Mouse (Mus musculus) ES-E14 (cell line): ENCODE measurements around the gene Tpst2.

Source experiments
- CHD2 ChIP-seq: IDR thresholded peaks from 2 replicates; pipeline ENCODE4 v1.6.1; 2014; ENCODE audit warnings: mild to moderate bottlenecking, low read depth, low read length, inconsistent platforms
- HCFC1 ChIP-seq: IDR thresholded peaks from 2 replicates; pipeline ENCODE4 v1.6.1; 2012; ENCODE audit warnings: low read length, inconsistent platforms, borderline replicate concordance; ENCODE audit not compliant: insufficient read depth
- MAFK ChIP-seq: IDR thresholded peaks from 2 replicates; pipeline ENCODE4 v1.6.1; 2014; ENCODE audit warnings: mild to moderate bottlenecking, low read depth, low read length, inconsistent platforms; ENCODE audit not compliant: insufficient read depth
- ZNF384 ChIP-seq: IDR thresholded peaks from 2 replicates; pipeline ENCODE4 v1.6.1; 2012; ENCODE audit warnings: low read depth, low read length, inconsistent platforms

DNA sequence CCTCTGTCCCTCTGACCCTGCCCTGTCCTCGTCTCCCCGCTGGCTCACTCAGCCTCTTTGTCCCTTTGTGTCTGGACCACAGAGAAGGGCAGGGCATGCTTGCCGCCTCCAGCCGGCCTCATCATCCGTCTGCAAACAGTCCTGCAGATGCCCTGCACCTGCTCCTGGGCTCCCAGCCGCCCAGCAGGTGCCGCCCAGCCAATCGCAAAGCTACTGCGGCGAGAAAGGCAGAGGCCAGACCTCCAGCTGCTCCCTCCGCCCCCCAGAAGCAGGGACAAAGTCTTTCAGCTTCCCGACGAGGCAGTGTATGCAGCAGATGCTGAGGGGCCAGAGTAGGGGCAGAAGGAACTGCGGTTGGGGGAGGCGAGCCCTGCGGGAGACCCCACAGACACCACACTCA, 39.1 kb upstream of the Tpst2 start:
- no peak for TF ChIP-seq HCFC1
- no peak for TF ChIP-seq MAFK
- TF ChIP-seq CHD2, result no peak
- TF ChIP-seq ZNF384, result no peak
